Mouse (Mus musculus) 416B (cell line): Measurements from ENCODE around the gene Kif17.
"Not testable (repeated sequence)": the region's sequence is repeated elsewhere in the genome, so short reads cannot be mapped to it uniquely, and the experiment has no call there.

Experiments
- DNase-seq: peaks from one replicate; pipeline ENCODE4 v3.0.0; 2011; ENCODE audit warnings: low read depth

Gene Kif17

DNA sequence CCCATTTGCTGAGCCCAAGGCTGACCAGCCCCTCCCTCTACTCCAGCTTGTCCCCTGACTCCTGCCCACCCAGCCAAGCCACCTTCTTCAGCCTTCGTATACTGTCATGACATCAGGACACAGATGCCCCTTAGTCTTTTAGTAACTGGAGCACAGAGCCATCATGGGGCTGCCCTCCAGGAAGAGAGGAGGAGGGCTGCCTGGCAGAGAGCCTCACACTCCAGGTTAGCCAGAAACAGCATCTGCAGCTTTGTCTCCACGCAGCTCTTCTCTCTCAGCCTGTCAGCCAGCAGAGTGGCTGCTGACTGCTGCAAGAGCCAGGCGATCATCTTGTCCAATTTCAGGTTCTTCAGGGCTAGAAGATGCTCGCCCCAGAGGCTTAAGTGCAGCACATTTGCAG, 63.6 kb downstream of the Kif17 start:
- no peak for DNase-seq

DNA sequence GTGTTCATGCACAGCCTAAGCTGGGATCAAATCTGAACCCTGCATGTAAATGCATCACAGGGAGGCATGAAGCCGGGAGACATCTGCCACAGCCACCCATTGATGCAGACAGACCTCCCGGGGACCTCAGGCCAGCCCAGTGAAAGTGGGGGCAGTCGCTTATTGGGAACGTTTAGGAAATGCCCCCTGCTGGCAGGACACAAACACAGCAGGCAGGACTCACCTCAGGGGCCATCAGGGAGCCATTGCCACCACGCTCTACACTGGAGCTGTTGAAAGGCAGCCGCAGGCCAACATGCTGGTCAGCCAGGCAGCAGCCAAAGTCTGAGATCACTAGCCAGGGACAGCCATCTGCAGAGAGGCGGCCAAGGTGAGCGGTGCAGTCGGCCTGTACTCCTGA, 65.5 kb downstream of the Kif17 start:
- peak; percentile 47 for DNase-seq

DNA sequence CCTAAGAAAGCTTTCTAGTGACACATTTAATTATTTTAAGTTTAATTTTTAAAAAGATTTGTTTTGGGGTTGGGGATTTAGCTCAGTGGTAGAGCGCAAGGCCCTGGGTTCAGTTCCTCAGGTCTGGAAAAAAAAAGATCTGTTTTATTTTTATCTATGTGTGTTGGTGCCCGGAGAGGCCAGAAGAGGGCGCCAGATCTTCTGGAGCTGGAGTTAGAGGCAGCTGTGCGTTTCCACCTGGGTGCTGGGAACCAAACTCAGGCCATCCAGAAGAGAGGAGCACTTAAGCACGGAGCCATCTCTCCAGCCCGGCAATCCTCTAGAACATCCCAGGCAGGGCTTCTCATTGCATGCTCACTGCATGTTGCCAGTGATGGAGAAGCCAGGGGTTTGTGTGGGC, 66.1 kb downstream of the Kif17 start:
- no peak for DNase-seq

DNA sequence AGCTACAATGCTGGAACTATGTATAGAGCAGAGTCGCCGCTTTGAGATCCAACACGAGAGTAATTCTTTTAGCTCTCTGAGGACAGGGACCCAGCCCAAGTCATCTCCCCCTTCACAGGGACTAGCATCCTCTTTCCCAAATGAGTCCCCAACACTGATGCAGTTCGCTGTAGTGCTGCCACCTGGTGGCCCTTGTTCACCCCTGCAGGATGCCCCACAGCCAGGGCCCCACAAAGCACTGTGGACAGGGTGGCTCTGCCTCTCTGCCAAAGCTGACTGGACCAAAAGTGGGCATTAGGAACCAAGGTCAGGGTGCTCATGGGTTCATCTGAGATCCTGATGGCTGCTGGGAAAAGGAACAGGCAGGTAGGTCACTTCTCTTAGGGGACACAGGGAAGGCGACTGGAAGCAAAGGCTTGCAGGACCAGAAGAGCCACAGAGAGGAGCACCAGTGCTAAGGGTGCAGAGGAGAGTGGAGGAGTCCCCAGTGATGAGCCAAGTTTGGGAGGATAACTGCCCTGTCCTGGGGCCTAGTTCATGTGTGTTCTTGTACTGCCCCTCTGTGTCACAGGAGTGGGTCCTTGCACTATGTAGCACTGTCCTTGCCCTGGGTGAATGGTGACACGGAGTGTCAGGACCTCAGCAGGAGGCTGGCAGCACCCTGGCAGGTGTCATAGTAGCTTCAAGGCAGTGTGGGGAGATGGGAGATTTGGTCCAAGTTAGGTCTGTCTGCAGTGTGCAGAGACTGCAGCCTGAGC, 68.5 kb downstream of the Kif17 start:
- peak; percentile 52 for DNase-seq

DNA sequence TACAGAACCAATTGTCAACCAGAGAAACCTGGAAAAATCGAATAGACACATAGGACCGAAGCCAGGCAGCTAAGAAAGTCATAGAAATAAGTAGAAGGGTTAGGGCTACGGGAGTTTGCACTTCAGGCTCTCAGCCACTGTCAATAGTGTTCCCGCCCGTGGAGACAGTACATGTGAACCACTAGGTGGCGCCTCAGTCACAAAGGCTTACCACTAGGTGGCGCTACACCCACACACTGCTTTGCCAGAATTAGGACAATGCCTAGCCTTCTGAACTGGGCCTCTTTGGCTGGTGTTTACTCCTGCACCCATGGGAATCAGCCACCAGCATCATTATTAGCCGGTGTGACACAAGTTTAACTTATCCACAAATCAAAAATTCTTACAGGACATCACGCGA, 69.3 kb downstream of the Kif17 start:
- peak; percentile 84 for DNase-seq

DNA sequence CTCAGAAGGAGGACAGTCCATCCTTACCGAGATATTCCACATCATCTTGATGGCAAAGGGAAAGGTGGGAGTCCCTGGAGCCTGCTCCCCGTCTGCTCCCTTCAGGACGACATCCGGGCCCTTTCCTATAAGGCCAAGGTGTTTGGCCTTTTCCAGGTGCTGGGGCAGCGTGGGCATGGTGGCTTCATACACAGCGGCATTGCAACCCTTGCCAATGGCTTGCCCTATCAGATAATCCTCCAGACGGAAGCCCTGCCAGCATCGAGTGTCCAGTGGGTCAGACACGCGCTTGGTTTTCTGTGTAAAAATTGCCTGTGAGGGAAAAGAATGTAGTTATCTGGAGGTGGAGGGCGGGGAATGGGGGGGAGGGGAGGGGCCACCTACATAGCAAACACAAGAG, 70.5 kb downstream of the Kif17 start:
- no peak for DNase-seq

DNA sequence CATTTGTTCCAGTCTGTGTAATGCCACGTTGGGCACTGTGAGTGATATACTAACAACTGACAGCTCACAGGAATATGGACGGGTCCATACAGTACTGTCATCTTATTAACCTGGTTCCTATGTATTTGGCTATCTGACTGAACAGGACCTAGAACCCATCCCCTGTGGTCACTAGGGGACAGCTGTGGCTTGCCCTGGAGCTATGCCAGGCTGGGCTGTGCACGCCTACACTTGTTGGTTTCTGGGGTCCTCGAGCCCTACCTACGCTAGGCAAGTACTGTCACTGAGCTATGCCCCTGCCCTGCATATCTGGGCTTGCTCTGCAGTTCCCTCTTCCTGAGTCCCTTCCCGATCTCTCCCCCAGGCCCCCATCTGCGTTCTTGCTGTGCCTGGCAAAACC, 71.3 kb downstream of the Kif17 start:
- no peak for DNase-seq

DNA sequence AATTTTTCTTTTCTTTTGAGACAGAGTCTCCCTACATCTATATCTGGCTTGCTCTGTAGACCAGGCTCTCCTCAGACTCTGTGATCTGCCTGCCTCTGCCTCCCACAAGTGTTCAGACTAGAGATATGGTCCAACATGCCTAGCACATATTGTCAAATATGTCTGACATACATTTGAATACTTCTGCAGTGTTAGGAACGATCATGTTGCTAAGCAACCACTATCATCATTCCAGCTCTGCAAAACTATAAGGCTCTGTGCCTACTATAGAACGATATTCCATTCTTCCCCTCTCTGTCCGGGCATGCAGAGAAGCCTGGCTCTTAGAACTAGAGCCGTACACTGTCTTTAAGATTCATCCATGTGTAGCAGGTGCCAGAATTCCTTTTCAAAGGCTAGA, 72.5 kb downstream of the Kif17 start:
- no peak for DNase-seq

DNA sequence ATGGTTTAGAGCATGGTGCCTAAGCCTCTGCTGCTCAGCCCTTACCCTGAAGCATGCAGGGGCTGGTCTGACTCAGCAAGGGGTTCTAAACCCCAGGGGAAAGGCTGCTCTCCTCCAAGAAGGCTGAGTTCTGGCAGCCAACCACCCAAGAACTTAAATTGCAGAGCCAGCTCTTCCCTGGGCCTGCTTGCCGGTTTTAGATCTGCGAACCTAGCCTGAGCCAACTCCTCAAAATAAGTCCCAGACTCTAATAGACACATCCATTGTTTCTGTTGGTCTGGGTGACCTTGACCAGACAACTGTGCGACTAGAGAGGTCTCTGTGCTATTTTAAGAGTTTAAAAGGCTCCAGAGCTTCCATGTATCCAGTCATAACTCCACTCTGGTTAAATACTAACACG, 73.5 kb downstream of the Kif17 start:
- no peak for DNase-seq

DNA sequence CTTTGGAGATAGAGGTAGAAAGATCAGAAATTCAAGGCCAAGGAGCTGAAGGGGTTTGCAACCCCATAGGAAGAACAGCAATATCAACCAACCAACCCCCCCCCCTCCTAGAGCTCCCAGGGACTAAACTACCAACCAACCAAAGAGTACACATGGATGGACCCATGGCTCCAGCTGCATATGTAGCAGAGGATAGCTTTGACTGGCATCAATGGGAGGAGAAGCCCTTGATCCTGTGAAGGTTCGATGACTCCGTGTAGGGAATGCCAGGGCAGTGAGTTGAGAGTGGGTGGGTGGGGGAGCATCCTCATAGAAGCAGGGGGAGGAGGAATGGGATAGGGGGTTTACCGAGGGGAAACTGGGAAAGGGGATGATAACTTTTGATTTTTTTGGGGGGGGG, 74.2 kb downstream of the Kif17 start:
- no peak for DNase-seq

DNA sequence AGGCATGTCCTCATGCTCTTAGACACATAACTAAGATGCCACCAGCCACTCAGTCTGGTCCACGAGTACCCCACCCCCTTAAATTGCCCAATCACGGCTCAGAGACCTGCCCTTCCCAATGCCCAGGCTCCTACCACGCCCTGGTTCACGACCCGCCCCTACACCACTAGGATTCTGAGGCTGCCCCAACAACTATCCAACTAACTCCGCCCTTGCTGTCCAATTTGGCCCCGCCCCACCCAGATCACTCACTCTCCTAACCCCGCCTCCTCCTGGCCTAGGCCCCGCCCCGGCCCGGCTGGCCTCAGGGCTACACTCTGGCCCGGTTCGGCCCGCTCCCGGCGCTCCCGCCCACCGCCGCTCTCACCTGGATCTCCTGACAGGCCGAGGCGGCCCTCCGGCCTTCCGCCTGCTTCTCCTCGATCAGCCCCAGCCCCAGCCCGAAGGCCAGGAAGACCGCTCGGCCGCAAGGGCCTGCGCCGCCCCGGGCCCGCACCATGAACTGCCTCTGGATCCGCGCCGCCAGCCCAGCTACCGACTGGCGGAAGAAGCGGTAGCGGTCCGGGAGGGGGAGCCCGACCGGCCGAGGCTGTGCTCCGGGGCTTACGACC, 75.3 kb downstream of the Kif17 start:
- peak; percentile 96 for DNase-seq

DNA sequence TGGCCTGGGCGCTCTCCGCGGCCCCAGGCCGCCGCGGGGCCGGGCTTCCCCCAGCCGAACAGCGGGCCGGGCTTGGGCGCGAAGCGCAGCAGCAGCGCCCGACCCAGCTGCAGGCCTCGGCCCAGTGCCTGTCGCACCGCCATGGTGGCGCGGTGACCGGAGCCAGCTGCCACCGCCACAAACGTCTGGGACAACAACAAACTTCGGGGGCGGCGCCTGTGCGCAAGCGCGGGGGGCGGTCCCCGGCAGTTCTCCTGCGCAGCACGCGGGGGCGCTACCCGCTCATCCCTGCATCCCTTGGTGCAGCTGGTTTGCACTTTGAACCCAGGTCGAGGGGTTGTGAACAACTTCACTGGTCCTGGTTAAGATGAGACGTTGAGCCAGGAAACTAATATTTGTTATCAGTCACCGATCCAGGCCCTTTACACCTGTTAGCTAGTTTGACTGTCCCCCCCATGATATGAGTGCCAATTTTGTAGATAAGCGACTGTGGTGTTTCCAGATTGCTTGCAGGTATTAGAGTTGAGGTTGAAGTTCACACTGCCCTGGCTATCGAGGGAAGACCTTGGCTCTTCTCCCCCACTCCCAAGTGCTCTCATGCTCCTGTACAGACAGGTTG, 76.0 kb downstream of the Kif17 start, which contains the start of gene Pink1:
Gene Pink1, minus strand, starts transcription at position 231 of the 619 bp plus-strand sequence.
- DNase-seq = peak; percentile 86

DNA sequence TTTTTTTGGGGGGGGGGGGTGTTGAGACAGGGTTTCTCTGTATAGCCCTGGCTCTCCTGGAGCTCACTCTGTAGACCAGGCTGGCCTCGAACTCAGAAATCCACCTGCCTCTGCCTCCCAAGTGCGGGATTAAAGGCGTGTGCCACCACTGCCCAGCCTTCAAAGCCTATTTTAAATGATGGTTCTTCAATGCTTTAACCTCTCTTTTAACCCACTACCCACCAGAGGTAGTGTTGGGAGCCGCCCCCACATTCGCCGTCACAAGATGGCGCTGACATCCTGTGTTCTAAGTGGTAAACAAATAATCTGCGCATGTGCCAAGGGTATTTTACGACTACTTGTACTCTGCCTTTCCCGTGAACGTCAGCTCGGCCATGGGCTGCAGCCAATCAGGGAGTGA, 76.9 kb downstream of the Kif17 start:
- DNase-seq = not testable (repeated sequence)

DNA sequence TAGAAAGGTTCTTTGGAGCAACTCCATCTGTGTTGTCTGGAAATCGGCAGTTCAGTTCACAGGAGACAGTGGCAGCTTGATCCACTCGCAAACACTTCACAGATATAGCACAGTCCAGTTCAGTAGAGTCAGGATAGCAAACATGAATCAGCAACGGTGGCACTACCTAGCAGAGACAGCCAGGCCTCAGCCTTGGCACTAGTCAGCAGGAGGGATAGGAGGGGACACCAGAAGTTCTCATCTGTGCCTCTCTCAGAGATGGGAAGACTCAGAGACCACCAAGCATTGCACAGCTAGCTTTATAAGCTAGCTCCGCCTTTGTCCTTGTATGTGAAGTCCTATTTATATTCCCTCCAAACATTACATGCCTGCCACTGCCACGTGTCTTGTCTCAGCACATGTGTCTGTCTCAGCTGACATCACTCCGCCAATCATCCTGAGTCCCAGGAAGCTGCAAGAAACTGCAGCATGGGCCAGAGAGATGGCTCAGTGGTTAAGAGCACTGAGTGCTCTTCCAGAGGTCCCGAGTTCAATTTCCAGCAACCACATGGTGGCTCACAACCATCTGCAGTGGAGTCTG, 77.7 kb downstream of the Kif17 start:
- no peak for DNase-seq

DNA sequence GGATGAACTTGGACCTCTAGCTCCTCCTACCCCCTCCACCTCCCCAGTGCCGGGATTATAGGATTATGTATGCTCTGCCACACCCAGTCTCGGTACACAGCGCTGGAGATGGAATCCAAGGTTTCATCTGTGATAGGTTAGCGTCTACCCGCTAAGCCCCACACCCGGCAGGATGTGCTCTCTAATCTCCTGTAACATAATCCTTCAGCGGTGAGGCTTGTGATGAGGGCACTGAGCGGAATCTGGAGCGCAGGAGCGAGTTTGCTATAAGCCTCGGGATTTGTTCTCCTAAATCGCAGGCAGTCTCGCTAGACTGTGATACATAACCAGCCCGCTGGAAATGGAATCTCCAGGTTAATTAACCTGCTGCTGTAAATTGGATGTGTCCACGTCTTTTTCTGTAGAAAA, 80.0 kb downstream of the Kif17 start:
- DNase-seq = no peak

DNA sequence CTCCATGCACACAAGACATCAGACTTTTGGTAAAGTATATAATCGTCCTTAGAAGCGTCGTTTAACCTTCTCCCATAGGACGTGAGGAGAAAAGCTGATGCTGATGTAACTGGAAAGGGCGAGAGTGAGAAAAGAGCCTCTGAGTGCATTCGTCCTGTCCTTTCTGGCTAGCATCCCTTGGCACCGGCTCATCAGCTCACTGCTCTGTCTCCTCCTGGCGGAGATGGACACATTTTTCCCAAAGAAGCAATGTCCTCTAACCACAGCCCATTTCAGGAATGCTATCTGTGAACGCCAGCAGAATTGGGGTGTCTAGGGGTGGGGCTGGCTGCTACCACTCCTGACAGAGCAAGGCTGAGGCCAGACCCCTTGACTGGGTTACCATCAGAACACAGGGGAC, 81.4 kb downstream of the Kif17 start:
- DNase-seq = no peak

DNA sequence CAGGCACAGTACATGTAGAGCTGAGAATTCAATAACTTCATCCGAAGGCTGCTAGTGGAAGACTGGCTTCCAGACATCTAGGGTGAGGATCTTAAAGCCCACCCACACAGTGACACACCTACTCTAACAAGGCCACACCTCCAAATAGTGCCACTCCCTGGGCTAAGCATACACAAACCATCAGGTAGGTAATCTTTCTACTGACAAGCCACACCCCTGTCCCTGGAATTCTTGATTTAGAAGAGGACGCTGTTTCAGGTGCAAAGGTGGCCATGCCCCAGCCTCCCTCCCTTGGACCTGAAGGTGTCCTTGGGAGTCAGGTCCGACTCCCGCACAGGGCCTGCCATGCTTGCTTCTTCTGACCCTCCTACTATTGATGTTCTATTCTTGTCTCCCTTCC, 82.9 kb downstream of the Kif17 start:
- no peak for DNase-seq

DNA sequence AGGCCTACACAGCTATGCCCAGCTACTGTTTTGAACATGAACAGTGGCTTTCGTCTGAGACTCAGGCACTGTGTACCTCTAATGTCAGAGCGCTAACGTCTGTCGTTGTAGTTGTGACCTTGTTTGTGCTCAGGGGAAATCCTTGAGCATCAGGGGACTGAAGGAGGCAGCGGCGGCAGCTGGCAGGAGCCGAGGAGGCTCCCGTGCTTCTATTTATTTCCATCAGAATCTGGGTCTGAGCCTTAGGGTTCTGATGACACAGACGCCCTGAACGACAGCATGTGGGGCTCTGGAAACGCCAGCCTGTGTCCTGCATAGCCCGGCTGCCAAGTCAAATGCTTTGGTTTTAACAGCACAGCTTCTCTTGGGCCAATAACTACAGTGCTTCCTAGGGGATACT, 84.8 kb downstream of the Kif17 start:
- no peak for DNase-seq

DNA sequence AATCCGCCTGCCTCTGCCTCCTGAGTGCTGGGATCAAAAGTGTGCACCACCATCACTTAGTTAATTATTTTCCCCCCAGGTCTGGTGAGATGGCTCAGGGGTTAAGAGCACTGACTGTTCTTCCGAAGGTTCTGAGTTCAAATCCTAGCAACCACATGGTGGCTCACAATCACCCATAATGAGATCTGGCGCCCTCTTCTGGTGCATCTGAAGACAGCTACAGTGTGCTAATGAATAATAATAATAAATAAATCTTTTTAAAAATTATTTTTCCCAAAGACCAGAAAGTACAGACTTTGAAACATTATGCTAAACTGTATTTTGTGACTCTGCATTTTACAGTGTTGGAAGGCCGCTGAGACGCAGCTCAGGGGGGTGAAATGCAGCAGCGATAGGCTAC, 85.4 kb downstream of the Kif17 start:
- DNase-seq = no peak

DNA sequence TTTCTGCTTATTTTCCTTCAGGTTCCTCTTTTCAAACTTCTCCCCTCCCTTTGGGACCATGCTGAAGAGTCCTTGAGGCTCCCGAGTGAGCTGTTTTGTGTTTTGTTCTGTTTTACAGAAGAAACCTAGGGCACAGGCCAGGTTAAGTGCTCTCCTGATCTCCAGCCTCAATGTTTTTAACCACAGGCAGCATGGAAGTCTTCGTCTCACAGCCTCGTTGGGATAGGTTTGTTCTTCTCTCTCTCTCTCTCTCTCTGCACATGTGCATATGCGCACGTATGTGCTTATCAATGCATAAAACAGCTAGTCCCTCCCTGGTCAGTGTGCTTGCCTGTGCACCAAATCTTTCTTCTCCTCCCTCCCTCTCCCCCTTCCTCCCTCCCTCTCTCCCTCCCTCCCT, 86.6 kb downstream of the Kif17 start:
- no peak for DNase-seq

DNA sequence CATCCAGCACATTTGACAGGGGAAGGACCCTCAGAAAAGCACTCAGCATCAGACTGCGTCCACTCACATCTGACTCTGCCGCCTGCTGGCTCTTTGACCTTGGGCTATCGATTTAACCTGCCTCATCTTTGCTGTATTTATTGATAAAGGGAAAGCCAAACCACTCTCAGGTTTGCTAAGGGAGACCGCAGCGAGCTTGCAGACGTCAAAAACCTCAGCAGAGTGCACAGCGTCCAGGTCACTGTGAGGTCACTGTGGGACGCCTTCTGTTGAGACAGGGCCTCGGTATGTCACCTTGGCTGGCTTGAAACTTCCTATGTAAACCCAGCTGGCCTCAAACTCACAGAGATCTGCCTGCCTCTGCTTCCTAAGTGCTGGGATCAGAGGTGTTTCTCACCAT, 87.1 kb downstream of the Kif17 start:
- DNase-seq = no peak

DNA sequence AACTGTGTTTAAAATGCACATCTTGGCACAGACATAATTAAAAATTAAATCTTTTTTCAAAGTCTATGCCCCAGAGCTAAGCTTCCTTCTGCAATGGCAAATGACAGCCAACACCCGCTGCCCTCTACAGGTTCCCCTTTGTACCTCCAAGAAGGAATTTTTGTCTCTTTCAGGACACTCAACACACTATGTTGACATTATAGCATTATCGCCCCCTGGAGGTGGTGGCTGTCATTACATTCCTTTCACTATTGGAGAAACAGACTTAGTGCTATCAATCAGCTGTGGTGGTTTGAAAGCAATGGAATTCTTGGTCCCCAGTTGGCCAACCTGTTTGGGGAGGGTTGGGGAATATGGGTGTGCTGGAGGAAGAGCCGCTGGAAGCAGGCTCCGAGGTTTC, 89.7 kb downstream of the Kif17 start:
- DNase-seq = peak; percentile 43

DNA sequence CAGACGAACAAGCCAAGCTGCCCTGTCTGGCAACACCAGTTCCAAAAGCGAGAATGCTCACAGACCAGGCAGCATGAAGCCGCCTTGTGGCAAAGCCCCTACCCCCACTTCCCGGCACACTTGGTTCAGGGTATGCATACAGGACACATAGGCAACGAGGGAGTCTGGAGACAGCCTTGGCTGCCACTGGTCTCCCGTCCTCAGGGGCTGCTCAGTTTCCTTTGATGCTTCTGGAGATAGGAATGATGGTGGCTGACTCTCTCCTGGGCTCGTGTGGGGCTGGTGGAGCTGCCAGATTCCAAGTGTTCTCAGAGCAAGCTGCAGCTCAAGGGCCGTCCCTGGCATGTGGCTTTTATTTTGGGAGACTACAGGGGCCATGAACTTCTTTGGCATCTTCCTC, 91.2 kb downstream of the Kif17 start:
- no peak for DNase-seq
